Mouse (Mus musculus): ENCODE measurements at regions not wholly inside any gene's neighbourhood (a gene's known extent, or its start where the extent isn't known, plus 50 kb on each side); places are given as distances from the start of the nearest gene placed in this dataset.
A peak's percentile ranks its signal among the peaks of the same experiment; 100 is the strongest.
"Not testable (repeated sequence)": the region's sequence is repeated elsewhere in the genome, so short reads cannot be mapped to it uniquely, and the experiment has no call there.

DNA sequence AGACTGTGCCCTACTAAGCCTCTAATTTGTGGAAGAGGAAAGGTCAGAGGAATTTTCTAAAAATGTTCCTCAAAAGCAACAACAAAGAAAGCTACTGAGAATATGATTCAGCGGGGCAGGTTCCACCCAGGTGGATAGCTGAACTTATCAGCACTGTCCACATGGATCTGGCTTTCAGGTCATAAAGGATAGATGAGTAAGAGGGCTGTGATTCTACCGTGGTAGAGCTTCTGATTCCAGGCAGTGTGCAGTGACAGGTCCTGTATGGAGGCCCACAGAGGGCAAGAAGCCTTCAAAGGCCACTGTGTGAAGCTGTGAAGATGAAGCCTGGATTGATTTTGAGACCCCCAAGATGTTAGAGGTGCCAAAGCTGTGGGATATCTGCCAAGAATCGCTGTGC, 51.8 kb downstream of the Teddm3 start:
- not testable (repeated sequence) for DNase-seq

DNA sequence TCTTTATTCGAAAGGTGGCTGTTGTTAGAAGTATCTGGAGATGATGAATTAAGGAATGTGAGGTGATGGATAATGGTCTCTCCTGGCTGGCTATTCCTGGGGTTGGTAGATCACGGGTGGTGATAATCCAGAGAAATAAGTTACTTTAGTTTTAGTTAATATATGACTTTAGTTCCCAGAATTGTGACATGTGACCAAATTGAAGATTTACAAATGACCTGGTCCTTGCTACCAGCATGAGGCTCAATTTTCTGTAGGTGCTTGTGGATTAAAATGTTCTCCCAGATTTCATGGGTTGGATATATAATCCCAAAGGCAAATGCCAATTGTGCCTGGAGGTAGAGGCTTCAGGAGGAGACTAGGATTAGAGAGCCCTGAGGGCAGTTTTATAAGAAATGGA, 53.7 kb downstream of the Teddm3 start:
- not testable (repeated sequence) for DNase-seq

DNA sequence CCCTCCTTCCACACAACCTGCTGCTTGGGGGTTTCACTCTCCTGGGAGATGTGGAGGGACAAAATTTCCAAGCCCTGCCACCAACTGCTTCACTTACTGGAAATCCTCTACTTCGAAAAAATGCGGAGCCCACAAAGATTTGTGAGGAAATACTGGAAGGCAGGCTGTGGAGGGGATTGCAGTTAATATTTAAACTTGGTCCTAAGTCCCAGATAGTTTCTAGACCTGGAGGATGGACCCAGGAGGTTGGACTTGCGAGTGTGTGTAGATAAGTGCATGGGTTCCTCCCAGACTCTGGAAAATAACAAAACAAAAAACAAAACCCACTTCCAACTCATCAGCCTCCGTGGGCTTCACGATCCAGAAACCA, 79.0 kb downstream of the Teddm3 start:
- DNase-seq = no peak

DNA sequence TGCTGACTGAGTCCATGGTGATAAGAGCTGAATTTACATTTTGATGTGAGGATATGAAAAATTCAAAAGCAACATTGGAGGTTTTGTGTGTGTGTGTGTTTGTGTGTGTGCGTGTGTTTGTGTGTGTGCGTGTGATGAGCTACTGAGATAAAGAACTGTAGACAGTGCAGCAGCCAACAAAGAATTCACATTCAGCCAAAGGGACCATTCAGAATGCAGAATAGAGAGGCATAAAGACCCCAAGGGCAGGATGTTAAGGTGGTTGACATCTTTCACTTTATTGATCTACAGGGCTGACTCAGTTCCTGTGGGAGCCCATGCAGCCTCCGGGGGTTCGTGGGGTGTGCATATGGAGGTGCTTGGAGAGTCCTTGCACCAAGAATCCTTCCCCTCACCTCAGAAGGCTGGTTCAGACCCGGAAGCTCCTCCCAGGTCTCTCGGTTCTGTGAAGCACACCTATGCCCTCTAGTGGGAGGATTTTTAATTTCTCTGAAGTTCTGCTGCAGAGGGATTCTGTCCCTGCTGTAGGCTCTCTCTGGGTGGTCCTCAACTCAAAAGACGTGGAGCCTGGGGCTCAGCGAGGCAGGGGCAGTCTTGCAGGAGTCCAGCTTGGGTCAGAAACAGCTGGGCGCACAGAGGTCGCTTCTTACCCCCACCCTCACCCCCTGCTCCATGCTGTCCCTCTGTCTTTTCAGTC, 79.6 kb downstream of the Teddm3 start:
- DNase-seq = not testable (repeated sequence)

DNA sequence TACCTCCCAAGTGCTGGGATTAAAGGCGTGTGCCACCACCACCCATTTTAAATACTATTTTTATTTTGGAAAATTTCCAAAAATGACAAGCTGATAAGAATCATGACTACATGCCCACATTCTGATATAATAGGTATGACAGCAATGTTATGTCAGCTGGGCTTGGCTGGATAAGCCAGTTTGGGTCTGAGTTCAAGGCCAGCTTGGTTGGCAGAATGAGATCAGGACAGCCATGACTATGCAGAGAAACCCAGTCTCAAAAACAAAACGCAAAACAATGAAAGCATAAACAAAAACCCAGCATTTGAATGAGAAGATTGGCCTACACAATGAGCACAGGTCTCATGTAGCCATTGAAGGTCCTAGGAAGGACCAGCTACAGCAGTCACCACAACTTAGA, 93.6 kb downstream of the Teddm3 start:
- peak; percentile 55 for DNase-seq

DNA sequence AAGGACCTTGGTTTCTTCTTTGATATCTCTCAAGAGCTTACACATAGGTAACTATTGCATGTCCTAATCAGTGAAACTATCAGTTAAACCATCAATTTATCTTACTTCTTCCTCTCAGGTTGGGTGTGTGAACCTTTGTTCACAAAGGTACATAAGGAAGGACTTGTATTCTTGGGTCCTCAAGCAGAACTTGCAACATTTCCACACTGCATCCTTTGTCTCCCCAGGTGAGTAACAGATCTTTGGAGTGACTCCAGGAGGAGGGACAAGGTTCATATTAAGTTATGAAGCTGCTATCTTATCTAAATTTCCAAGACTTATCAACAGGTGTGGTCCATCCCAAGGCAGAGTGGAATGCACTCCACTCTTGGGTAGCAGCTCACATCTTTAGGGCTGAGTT, 99.0 kb downstream of the Teddm3 start:
- DNase-seq = no peak

DNA sequence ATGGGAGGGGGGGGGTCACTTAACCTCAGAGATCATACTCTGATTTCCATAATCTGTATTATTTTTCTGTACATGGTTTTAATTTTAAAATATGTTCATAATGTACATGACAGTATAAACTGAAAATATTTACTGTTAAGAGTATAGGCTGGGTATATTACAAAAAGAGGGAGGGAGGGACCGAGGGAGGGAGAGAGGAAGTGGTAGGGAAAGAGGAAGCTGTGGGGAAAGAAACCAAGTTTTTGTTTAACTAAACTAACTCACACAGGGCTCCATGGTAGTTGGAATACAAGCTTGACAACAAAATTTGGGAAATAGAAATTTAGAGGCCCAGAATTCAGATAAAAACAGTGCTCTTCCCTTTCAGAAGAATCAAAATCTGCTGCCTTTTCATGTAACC, 131.7 kb downstream of the Teddm3 start:
- not testable (repeated sequence) for DNase-seq

DNA sequence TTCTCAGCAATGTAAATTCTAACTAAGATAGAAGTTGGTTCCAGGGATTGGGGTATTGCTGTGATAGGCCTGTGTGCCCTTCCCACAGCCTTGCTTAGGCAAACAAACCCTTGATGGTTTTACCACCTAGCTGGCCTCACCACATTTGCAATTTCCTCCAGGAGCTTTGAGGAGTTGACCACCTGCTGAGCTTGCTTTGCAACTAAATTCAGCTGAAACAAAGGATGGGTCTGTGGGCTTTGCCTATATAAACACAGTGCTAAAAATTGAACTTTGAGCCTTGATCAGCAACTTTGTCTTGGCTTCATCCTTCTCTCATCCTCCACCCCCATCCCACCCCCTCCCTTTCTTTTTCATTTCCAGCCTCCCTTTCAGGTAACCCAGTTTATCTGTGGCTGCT, 148.9 kb downstream of the Teddm3 start:
- no peak for DNase-seq

DNA sequence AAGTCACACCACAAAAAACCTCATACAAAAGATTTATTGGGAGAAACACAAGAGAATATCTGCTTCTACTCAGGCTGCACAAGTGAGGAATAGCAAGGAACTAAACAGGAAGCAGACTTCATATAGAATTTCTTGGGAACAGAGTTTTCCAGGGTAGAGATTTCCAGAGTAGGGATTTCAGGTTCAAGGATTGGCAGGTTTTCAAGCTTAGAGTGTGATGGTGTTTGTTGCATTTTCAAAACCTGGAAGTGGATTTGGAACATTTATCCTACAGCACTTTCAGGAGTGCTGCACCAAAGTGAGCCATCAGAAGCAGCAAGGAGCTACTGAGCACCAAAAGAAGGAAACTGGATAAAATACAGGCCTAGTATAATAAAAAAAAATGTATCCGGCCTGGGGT, 152.7 kb downstream of the Teddm3 start:
- DNase-seq = no peak

DNA sequence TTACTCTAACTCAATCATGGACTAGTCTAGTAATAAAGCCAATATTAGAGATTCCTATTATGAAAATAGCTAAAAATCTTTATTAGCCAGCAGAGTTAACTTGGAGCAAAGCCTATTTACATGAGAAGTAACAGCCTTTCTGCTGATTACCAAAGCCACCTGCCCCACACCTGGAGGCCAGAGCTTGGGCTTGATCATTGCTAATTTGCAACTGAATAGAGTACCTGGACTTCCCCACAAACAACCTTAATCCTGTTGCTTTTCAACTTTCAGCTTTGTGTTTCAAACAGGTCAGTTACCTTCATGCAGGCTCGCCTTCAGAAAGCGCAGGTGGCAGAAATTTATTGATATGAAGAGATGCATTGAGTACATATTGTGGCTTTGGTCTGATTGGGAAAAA, 163.3 kb downstream of the Teddm3 start:
- no peak for DNase-seq

DNA sequence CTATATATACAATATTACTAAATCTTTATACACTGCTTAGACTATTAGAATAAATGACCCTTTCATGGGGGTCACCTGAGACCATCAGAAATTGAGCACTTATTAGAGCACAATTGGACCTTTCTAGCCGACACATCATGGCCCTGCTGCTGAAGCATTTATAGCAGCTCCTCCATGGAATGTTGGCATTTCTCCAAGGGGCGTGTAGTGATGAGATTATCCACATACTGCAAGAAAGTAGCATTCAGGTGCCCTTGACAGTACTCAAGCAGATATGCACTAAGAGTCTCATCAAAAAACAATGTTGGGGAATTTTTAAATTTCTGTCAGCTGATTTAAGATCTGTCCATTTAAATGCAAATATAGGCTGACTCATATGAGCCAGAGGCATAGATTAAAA, 178.4 kb downstream of the Teddm3 start:
- no peak for DNase-seq

DNA sequence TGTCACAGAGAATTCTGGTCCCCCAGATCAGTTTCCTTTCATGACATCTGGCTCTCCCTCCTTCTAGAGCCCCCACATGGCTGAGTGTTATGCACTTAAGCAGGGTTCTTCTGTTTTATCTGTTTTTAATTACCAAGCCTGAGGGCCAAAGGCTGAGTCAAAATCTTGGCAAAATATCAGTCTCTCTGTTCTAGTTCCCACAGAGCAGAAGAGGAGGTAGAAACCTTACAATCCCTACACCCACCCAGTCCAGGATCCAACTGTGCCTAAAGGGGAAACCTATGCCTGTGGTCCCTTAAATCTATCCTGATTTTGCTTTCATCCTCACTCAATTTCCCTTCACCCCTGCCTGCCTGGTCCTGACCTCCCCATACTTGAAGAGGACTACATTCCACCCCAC, 181.4 kb downstream of the Teddm3 start:
- DNase-seq = no peak

DNA sequence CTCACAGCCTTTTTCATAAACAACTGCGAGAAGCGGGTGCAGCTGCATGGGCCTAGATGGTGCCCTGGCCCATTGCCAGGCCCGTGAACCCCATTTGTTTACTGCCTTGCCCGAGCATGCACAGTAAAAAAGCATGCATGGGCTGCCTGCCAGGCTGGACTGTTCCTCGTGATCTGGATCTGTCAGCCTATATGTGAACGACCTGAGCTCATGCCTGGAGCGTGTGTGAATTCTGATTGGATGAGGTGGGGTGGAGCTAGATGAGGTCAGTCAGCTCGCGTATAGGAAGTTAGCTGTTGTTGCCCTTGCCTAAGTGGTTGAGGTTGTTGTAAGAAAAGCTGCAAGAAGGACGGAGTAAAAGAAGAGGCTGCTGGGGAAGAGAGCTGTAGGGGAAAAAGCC, 194.9 kb downstream of the Teddm3 start:
- no peak for DNase-seq

DNA sequence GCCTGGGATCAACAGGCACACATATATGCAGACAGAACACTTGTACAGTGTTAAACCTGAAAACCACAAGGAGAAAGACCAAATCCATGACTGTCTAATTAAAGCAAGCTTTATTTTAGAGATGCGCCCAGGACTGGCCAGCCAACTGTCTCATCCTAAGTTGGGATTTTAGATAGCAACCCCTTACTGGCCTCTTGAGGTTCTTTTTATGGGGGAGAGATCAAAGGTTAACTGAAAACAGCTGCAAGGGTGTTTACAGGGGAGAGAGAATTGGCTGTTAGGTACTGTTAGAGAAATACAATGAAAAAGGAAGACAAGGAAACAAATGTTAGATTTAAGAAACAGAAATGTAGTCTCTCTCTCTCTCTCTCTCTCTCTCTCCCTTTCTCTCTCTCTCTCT, 202.4 kb upstream of the Thpo start:
- DNase-seq = no peak

DNA sequence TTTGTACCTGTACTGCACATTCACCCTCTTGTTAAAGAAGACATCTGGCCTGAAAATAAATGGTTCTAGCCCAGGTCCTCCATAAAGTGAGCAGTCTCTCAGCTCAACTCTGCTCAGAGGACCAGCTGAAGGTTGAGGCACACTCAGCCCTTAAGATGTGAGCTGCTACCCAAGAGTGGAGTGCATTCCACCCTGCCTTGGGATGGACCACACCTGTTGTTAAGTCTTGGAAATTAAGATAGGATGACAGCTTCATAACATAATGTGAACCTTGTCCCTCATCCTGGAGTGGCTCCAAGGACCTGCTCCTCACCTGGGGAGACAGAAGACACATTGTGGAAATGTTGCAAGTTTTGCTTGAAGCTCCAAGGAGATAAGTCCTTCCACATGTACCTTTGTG, 200.5 kb upstream of the Thpo start:
- DNase-seq = not testable (repeated sequence)

DNA sequence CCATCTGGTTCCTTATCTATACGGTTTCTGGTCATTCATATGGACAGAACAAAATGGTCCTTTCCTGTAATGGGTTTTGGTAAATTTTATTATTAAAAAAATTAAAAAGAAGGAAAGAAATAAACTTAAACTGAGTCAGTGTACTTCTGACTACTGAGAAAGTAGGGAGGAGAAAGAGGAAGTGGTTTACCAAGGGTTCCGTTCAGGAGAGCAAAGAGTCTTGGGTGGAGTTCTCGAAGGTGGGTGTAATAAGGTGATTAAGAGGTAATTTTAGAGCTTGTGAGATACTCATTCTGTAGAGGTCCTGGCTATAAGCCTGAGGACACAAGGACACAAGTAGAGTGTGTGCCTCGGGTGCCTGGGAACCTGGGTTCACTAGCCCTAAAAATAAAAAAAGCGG, 195.7 kb upstream of the Thpo start:
- not testable (repeated sequence) for DNase-seq

DNA sequence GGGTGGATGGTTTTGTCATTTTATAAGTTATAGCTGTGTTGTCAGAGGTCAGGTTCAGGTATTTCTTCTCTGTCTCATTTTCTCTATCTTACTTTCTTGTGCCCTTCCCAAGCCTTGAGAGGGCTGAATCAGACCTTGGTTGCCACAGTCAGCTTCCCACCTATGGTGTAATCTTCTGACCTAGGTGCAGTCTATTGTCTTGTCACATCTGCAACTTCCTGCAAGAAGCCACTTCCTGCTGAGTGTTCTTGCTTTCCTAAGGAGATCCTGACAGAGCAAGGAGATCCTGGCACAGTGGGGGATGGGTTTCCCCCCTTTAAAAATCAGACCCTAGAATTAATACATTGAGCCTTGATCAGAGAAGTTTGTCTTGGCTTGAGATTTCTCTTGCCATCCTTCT, 191.5 kb upstream of the Thpo start:
- DNase-seq = not testable (repeated sequence)

DNA sequence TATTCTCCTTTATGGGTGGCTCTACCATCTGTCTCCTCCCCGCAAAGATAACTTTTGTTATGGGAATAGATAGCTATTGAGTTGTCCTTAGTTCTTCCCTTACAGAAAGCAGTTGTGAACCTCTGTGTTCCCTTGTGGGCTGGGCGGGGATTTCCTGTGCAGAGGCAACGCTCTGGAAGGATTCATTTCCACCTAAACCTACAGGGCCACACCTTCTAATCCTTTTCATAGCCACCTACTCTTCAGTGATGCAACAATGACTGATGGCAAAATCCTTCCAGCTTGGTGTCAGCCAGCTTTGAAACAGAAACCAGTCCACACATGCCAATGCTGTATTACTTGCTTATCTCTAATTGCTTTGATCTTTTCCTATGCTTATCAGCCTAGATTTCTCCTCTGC, 176.6 kb upstream of the Thpo start:
- DNase-seq = peak; percentile 4

DNA sequence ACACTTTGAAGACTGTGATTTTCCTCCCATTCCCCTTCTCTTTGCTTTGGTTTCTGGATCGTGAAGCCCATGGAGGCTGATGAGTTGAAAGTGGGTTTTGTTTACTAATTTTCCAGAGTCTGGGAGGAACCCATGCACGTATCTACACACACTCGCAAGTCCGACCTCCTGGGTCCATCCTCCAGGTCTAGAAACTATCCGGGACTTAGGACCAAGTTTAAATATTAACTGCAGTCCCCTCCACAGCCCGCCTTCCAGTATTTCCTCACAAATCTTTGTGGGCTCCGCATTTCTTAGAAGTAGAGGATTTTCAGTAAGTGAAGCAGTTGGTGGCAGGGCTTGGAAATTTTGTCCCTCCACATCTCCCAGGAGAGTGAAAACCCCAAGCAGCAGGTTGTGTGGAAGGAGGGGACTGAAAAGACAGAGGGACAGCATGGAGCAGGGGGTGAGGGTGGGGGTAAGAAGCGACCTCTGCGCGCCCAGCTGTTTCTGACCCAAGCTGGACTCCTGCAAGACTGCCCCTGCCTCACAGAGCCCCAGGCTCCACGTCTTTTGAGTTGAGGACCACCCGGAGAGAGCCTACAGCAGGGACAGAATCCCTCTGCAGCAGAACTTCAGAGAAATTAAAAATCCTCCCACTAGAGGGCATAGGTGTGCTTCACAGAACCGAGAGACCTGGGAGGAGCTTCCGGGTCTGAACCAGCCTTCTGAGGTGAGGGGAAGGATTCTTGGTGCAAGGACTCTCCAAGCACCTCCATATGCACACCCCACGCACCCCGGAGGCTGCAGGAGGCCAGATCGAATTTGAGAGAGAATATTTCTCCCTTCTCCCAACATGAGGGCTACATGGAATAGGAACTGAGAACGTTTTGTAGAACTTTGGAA, 174.4 kb upstream of the Thpo start:
- DNase-seq = peak; percentile 8

DNA sequence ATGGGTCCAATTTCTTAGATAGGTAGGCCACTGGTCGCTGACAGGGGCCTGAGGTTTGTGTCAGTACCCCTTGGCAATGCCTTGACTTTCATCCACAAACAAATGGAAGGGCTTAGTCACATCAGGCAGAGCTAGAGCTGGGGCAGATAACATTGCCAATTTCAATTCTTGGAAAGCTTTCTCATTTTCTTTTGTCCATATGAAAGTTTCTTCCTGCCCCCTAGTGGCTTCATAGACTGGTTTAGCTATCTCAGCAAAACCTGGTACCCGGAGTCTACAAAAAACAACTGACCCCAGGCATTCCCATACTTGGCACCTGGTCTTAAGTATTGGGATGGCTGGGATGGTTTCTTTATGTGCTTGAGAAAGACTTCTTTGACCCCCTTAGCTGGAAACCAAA, 161.4 kb upstream of the Thpo start:
- DNase-seq = peak; percentile 12

DNA sequence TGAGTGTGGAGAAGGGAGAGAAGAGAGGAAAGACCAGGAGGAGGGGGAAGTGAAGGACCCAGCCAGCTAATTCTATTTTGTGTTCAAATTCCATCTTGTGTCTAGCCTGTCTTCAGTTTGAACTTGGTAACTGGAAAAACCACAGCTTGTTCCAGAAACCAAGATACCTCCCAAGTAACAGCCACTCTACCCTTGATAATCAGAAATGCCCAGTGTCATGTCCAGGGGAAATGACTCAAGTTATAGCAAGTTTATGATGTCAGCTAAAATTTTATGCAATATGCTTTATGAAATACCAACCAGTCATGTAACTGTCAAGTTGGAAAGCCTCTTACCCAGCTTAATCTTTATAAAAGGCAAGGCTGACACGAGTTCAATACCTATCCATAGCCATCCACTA, 137.4 kb upstream of the Thpo start:
- no peak for DNase-seq

DNA sequence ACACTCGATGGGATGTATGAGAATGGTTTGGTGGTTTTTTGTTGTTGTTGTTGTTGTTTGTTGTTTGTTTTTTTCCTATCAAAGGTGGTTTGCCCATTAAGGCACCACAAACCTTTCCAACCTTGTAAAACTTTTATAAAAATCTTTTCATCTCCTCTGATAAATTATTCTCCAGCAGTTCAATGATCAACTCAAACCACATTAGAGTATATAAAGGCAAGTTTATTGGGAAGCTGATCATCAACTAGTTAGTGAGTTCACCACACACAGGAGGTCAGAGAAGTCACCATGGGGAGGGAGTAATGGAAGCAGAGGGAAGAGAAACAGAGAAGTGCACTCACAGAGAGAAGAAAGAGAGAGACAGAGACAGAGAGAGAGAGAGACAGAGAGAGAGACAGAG, 132.5 kb upstream of the Thpo start:
- no peak for DNase-seq

DNA sequence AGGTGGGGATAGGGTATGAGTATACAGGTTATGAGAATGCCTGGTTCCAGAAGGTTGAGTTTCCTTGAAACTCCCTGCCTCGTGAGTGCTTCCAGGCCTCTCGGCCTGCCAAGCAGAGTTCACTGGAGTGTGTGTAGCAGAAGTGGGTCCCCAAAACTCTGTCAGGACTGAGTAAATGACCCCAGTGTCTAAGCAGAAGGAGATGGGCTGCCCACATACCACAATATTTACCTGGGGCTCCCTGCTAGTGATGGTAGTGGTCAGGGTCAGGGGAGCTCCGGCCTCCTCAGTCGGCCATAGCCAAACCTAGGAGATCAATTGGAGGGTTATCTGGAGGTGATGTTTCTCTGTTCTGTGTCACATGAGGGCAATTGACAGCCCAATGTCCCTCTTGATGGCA, 126.9 kb upstream of the Thpo start:
- DNase-seq = no peak

DNA sequence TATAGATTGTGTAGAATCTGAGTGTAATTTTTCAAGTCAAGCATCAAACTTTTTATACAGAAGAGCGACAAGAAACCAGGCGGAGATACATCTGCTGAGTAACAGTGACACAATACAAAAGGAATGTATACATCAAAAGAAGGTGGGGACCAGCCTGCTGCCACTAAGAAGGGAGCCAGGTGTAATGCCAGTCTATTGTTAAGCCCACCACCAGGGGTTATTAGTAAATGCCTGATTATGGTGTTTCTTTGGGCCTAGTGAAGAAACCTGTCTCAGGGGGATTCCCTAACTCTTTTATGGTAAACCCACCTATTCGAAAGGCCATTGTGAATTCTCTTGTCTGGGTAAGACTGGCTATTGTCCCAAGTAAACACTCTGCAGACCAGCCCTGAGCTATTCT, 126.3 kb upstream of the Thpo start:
- not testable (repeated sequence) for DNase-seq

Measured in adrenal gland, adult 2 months (tissue).